Mouse (Mus musculus) intestine, postnatal 0 days (tissue): ENCODE results near the gene Itga7. TPM values are rescaled to one million over a fixed set of nuclear protein-coding genes. Genes with fewer than 3 reads are reported as not detected.
"Not testable (repeated sequence)": the region's sequence is repeated elsewhere in the genome, so short reads cannot be mapped to it uniquely, and the experiment has no call there.

Source experiments
- ATAC-seq: fragments of 200-750 bp; cut with Nextera tagmentation; 2 replicates; pipeline ENCODE4 v1.8.0; 2017; ENCODE audit warnings: mild to moderate bottlenecking, moderate TSS enrichment, moderate library complexity
- H3K27ac ChIP-seq: fragments of 300-500 bp; sonication (generic); 2 replicates; pipeline ENCODE4 v1.5.1; 2014; ENCODE audit warnings: mild to moderate bottlenecking, low read depth, low read length, moderate library complexity
- H3K27me3 ChIP-seq: fragments of 300-500 bp; sonication (generic); replicated peaks from 2 replicates; pipeline ENCODE4 v1.6.1; 2014; ENCODE audit warnings: low read length, mixed read lengths; ENCODE audit not compliant: control insufficient read depth, insufficient read depth
- H3K36me3 ChIP-seq: fragments of 300-500 bp; sonication (generic); 2 replicates; pipeline ENCODE4 v1.6.1; 2014; ENCODE audit warnings: mild to moderate bottlenecking, moderate library complexity; ENCODE audit not compliant: control insufficient read depth, insufficient read depth
- H3K4me1 ChIP-seq: fragments of 300-500 bp; sonication (generic); replicated peaks from 2 replicates; pipeline ENCODE4 v1.6.1; 2014; ENCODE audit warnings: antibody characterized with exemption, low read length, mixed read lengths; ENCODE audit not compliant: control insufficient read depth, insufficient read depth
- H3K4me2 ChIP-seq: fragments of 300-500 bp; sonication (generic); replicated peaks from 2 replicates; pipeline ENCODE4 v1.6.1; 2014; ENCODE audit warnings: low read depth, mild to moderate bottlenecking, moderate library complexity
- H3K4me3 ChIP-seq: fragments of 300-500 bp; sonication (generic); 2 replicates; pipeline ENCODE4 v1.5.1; 2014; ENCODE audit warnings: low read depth, low read length
- H3K9ac ChIP-seq: fragments of 300-500 bp; sonication (generic); 2 replicates; pipeline ENCODE4 v1.6.1; 2014; ENCODE audit warnings: mild to moderate bottlenecking, low read depth, low read length
- H3K9me3 ChIP-seq: fragments of 300-500 bp; sonication (generic); 2 replicates; pipeline ENCODE4 v1.6.1; 2016; ENCODE audit warnings: mixed run types; ENCODE audit not compliant: control insufficient read depth
- CTCF ChIP-seq: sonication (generic); IDR thresholded peaks from 2 replicates; pipeline ENCODE4 v1.5.1; 2016; ENCODE audit warnings: low read depth, mild to moderate bottlenecking, control low read depth, antibody characterized with exemption, moderate library complexity
- WGBS: fragments of 180-500 bp; shearing (Covaris S2); extraction: QIAGEN DNeasy Blood & Tissue Kit; methylation state at CpG from one replicate; pipeline ENCODE4 v1.1.7; 2014; 5-methylcytosine and 5-hydroxymethylcytosine counted together
- polyA plus RNA-seq: library from polyadenylated mRNA; unstranded; fragments of >200 nt; fragmentation: Nextera tagmentation; extraction: Ambion mirVana; gene quantifications from 2 replicates; pipeline ENCODE4 v1.2.1, GENCODE M21; 2015

Gene Itga7
- polyA plus RNA-seq, 1 experiment from 2014 or later: 3.1 TPM

DNA sequence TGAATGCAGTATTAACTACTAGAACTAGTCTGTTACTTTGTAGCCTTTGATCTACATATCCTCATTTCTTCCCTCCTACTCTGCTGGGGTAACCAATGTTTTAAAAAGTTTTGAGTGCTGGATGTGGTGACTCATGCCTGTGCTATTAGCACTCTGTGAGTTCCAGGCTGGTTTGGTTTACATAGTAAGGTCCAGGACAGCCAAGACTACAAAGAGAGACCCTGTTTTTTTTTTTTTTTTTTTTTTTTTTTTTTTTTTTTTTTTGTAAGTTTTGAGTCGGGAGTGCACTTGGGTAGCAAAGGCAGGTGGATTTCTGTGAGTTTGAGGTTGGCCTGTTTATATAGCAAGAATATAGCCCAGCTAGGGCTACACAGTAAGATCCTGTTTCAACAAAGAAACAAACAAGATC, 34.7 kb downstream of the Itga7 start:
- H3K9me3 ChIP-seq: no peaks in the 10 kb centered on the region
- H3K4me2 ChIP-seq: no peak overlapping the region
- 24% methylated on average over 1 of the region's 1 CpGs for WGBS
- H3K4me3 ChIP-seq: no peak overlapping the region
- TF ChIP-seq CTCF: no peak
- ATAC-seq: no peak
- H3K9ac ChIP-seq: no peak overlapping the region
- H3K27ac ChIP-seq: no peak overlapping the region
- no peaks in the 10 kb centered on the region for H3K27me3 ChIP-seq
- no peaks in the 10 kb centered on the region for H3K36me3 ChIP-seq
- H3K4me1 ChIP-seq: peaks cover 14% of the 10 kb centered on the region

- TF ChIP-seq CTCF: no peak
- no peak overlapping the region for H3K9ac ChIP-seq
- 33% methylated on average over 1 of the region's 1 CpGs for WGBS
- ATAC-seq: peak; percentile 51; the same call in 1 of the 2 replicates
- H3K4me3 ChIP-seq: no peak overlapping the region
- H3K27ac ChIP-seq: no peak overlapping the region
- H3K9me3 ChIP-seq: no peaks in the 10 kb centered on the region
- H3K4me2 ChIP-seq: no peak overlapping the region
- no peaks in the 10 kb centered on the region for H3K36me3 ChIP-seq
- H3K27me3 ChIP-seq: no peaks in the 10 kb centered on the region
- 0 out of 2 replicates have a peak, but pooled peaks cover 3% of the 10 kb centered on the region for H3K4me1 ChIP-seq
Measured at GRCm38 (mm10) chr10:128970740-128971250, 37.2 kb downstream of the Itga7 start.

DNA sequence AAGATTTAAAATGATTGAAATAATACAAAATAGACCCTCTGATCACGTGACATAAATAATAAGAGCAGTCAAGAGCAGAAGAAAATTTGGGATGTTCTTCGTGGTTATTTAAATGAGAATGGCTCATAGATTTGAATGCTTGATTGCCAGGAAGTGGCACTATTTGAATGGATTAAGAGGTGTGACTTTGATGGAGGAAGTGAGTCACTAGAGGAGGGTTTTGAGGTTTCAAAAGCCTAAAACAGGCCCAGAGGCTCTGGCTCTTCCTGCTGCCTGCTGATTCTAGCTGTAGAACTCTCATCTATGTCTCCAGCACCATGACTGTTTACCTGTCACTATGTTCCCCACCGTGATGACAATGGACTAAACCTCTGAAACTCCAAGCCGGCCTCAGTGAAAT, 39.2 kb downstream of the Itga7 start:
- no peak overlapping the region for H3K27ac ChIP-seq
- H3K27me3 ChIP-seq: no peaks in the 10 kb centered on the region
- no peak for TF ChIP-seq CTCF
- no peak overlapping the region for H3K9ac ChIP-seq
- H3K4me1 ChIP-seq: 0 out of 2 replicates have a peak, but pooled peaks cover 3% of the 10 kb centered on the region
- no peak overlapping the region for H3K4me2 ChIP-seq
- H3K36me3 ChIP-seq: no peaks in the 10 kb centered on the region
- ATAC-seq: no peak
- H3K9me3 ChIP-seq: no peaks in the 10 kb centered on the region
- H3K4me3 ChIP-seq: no peak overlapping the region
- WGBS: 74% methylated on average over 4 of the region's 4 CpGs

DNA sequence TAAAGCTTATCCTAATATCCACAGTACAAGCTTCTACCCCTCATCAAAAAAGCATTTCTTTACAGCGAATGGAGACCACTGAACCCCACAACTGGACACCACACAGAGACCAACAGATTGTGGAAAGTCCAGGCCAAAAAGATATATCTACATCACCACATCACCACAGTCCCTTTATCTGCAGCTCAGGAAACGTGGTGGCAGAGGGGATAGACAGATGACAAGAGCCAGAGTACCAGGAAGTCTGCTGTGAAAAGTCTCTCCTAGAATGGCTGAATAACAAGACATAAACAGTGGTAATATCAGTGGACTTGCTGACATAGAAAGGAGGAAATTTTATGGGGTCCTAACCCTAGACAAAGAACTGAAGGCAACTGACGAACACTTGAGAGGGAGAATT, 42.8 kb downstream of the Itga7 start:
- TF ChIP-seq CTCF: no peak
- Histone ChIP-seq H3K27me3 (no peaks in the 10 kb centered on the region), H3K4me1 (no peaks in the 10 kb centered on the region), H3K9ac (no peak overlapping the region), H3K36me3 (no peaks in the 10 kb centered on the region), H3K27ac (no peak overlapping the region), H3K9me3 (no peaks in the 10 kb centered on the region), H3K4me3 (no peak overlapping the region), H3K4me2 (no peak overlapping the region)
- no peak for ATAC-seq
- WGBS: 57% methylated on average over 3 of the region's 3 CpGs

DNA sequence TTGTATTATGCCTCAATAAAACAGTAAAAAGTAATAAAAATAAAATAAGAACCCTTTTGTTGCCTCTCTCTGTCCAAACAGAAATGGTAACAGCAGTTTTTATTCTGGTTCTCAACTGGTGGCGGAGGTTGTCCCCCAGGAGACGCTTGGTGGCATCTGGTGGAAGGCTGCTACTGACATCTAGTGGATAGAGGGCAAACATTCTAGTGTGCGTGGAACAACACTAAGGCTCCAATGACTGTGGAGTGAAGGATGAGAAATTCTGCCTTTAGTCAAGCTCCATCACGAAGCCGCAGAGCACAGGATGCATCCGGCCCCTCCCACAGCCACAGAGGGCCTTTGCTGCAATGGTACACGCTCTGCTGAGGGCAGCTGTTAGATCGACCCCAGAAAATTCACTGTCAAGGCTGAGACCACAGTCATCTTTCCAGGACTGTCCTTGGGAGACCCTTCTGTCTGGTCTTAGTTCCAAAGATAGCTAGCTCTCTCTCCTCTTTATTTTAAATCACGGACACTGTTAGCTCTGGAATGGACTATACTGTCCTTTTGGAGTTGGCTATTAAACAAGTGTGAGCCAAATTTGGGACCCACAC, 44.0 kb downstream of the Itga7 start:
- ATAC-seq: peak; percentile 63
- Histone ChIP-seq H3K27ac (no peak overlapping the region), H3K4me1 (no peaks in the 10 kb centered on the region), H3K9ac (no peak overlapping the region), H3K9me3 (no peaks in the 10 kb centered on the region), H3K4me3 (no peak overlapping the region), H3K4me2 (no peak overlapping the region), H3K27me3 (no peaks in the 10 kb centered on the region), H3K36me3 (no peaks in the 10 kb centered on the region)
- 25% methylated on average over 9 of the region's 9 CpGs for WGBS
- TF ChIP-seq CTCF: peak; percentile 97

- peak; percentile 17; the same call in 1 of the 2 replicates for ATAC-seq
- WGBS: 53% methylated on average over 3 of the region's 3 CpGs
Measured at GRCm38 (mm10) chr10:128980644-128981365, 47.2 kb downstream of the Itga7 start.

DNA sequence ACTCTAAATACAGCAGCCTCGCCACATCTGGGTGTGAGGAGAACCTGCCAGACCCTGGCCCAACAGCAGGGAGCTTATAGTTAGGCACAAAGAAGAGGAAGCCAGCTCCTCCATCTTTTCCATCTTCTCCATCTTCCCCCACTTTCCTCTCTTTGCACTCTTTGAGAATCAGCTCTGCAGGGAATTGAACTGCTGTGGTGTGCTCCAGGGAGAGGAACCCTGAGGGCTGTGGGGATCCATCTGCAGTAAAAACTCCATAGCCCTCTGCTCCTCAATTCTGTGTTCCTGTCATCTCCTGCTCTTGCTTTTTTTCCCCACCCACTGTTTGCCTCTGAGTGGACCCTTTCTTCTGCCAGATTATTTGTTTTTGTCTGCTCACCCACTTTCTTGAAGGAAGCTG, 55.5 kb downstream of the Itga7 start, which contains the start of gene Olfr9:
Olfr9 (plus strand) TSS at position 301 of the 400 bp plus-strand sequence.
- not testable (repeated sequence) for H3K4me1 ChIP-seq, H3K9me3 ChIP-seq, H3K36me3 ChIP-seq, H3K4me3 ChIP-seq, H3K27ac ChIP-seq, H3K9ac ChIP-seq, H3K4me2 ChIP-seq, ATAC-seq, H3K27me3 ChIP-seq
- 75% methylated on average over 1 of the region's 1 CpGs for WGBS

More at GRCm38 (mm10) chr10:128980644-128981365, 47.2 kb downstream of the Itga7 start:
- Histone ChIP-seq H3K9ac (no peak overlapping the region), H3K4me3 (no peak overlapping the region), H3K36me3 (no peaks in the 10 kb centered on the region), H3K4me1 (no peaks in the 10 kb centered on the region), H3K27me3 (no peaks in the 10 kb centered on the region), H3K4me2 (no peak overlapping the region), H3K27ac (no peak overlapping the region), H3K9me3 (no peaks in the 10 kb centered on the region)
- no peak for TF ChIP-seq CTCF

GRCm38 (mm10) chr10:128990129-128990850, 56.7 kb downstream of the Itga7 start:
- not testable (repeated sequence) for H3K27ac ChIP-seq, H3K9me3 ChIP-seq, H3K4me3 ChIP-seq, H3K4me2 ChIP-seq, H3K27me3 ChIP-seq, ATAC-seq, H3K4me1 ChIP-seq, H3K36me3 ChIP-seq, H3K9ac ChIP-seq
- WGBS: 65% methylated on average over 7 of the region's 10 CpGs
